Mouse (Mus musculus) thymus, postnatal 4 days (tissue): ENCODE results near the gene Tnfrsf26.
"Not testable (repeated sequence)": the region's sequence is repeated elsewhere in the genome, so short reads cannot be mapped to it uniquely, and the experiment has no call there.

ENCODE experiments used
- DNase-seq: peaks from one replicate; pipeline ENCODE4 v3.0.0; 2021

The Tnfrsf26 gene

GRCm38 (mm10) chr7:143628540-143628939, at the start of gene Tnfrsf26:
TSS of gene Tnfrsf26 (minus strand) at chr7:143628722.
- peak; percentile 27 for DNase-seq

DNA sequence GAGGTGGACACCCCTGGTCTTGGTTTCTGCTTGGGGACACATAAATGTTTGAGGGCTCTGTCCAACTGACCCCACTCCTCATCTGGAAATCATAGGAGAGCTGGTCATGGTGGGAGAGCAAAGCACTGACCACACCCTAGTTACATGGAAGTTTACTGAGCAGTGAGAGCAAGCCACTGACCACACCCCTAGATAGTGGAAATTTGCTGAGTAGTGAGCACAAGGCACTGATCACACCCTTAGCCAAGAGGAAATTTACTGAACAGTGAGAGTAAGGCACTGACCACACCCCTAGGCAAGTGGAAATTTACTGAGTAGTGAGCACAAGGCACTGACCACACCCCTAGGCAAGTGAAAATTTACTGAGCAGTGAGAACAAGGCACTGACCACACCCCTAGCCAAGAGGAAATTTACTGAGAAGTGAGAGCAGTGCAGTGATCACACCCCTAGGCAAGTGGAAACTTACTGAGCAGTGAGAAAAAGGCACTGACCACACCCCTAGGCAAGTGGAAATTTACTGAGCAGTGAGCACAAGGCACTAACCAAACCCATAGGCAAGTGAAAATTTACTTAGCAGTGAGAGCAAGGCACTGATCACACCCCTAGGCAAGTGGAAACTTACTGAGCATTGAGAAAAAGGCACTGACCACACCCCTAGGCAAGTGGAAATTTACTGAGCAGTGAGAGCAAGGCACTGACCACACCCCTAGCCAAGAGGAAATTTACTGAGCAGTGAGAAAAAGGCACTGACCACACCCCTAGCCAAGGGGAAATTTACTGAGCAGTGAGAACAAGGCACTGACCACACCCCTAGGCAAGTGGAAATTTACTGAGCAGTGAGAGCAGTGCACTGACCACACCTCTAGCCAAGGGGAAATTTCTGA, 38.1 kb upstream of the Tnfrsf26 start:
- no peak for DNase-seq

- no peak for DNase-seq
These were observed 34.9 kb upstream of the Tnfrsf26 start for GRCm38 (mm10) chr7:143663470-143663869.

- DNase-seq = no peak
These were observed 32.3 kb upstream of the Tnfrsf26 start for GRCm38 (mm10) chr7:143660797-143661196.

DNA sequence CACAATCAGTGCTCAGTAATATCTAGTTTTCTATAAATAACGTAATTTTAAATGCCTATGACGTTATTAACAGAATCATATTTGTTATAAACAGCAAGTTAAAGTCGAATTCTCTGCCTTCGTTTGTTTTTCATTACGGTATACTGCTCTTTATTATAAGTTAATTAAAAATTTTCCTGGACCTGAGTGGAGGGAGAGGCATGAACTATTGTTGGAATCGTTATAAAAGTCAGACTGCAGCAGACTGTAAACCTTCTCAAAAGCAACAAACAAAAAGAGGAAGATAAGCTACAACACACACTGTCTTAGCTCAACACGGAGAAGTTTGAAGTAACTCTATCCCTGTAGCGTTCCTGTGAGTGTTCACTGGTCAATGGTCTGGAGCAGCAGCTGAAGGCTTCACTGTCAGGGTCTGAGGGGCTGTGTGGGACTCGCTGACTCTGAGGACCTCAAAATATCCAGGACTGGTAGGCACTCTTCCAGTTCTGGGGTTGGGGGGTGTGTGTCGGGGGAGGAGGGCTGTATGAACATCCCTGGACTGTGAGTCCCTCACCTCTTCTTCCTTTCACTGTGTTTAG, 21.3 kb upstream of the Tnfrsf26 start:
- DNase-seq = not testable (repeated sequence)

GRCm38 (mm10) chr7:143649034-143649768, 20.7 kb upstream of the Tnfrsf26 start, which contains the start of gene Tnfrsf22:
TSS of gene Tnfrsf22 (minus strand) at chr7:143649661.
- DNase-seq = peak; percentile 82

GRCm38 (mm10) chr7:143643949-143644348, 15.4 kb upstream of the Tnfrsf26 start:
- DNase-seq = not testable (repeated sequence)

- DNase-seq = no peak
These were observed 8.2 kb upstream of the Tnfrsf26 start for GRCm38 (mm10) chr7:143636674-143637073.

GRCm38 (mm10) chr7:143631503-143631902, 3.0 kb upstream of the Tnfrsf26 start:
- no peak for DNase-seq

DNA sequence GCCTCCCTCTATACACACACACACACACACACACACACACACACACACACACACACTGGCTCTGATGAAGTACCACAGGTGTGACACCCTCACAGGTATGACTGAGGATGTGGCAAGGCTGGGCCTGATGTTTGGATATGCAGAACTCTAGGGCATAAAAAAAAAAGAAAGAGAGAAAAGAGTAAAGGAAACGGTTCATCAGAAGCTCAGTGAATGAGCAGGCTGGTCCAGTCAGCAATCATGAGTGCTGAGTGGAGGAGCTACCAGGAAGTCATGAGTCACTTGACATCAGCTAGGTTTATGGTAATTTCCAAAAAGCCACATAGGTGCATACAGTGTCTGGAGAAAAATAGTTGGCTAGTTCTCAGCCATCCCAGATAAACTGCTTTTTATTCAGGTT, 979 bp upstream of the Tnfrsf26 start:
- DNase-seq = no peak

DNA sequence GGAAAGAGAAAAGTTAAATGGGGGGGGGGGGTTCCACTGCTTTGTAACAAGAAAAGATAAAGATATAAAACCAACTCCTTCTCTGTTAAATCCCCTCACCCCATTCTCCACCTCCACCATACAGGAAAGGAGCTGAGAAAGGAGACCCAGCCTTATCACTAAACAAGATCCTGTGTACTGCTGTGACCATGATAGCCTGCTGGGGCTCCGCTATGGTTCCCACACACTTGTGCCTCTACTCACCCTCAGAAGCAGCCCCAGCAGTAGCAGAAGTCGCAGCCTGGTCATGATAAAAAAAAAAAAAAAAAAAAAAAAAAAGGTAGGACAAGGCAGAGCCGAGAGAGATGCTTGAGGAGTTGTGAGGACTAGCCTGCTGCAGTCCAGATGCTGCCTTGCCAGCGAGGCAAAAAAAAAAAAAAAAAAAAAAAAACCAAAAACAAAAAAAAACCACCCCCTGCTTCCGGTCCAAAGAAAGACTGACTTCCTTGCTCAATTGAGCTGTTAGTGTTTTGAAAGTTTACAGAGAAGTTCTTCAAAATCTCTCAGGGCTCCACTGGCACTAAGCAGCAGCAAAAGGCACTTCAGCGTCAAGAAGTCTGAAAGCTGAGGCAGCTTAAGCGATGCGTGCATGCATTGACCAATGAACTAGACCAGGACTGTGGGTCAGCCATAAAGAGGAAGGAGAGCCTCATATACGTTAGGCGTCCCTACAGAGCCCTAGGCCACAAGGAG, 801 bp downstream of the Tnfrsf26 start:
- DNase-seq = peak; percentile 37

DNA sequence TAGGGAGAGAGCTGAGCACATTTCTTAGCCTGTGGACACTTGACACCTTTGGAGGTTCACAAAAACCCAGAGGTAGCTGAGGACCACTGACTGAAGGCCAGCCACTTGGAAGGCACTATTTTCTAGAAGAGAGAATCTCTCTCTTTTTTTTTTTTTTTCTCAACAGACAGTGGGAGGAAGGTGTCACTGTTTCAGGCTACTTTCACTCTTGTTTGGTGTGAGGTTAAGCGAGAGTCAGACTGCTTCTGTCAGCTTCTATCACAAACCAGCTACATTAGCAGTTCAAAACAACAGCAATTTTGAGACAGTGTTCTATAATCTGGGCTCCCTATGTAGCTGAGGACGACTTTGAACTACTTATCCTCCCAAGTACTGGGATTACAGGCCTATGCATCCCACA, 2.3 kb downstream of the Tnfrsf26 start:
- DNase-seq = no peak

DNA sequence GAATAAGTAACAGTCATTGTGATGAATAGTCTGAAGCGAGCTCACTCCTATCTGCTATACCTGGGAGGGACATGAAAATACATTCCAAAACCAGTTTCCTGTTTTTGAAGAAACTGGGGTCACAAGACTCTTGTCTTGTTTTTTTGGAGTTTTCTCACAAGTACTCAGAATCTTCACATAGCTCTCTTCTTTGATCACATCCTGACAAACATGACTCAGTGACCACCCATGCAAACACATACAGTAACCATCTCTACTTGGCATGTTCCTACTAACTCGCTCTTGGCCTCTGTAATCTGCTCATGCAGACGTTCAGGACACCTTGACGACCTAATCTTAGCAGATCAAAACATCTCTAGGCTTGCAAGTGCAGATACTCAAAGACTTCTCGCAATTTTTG, 3.4 kb downstream of the Tnfrsf26 start:
- no peak for DNase-seq

DNA sequence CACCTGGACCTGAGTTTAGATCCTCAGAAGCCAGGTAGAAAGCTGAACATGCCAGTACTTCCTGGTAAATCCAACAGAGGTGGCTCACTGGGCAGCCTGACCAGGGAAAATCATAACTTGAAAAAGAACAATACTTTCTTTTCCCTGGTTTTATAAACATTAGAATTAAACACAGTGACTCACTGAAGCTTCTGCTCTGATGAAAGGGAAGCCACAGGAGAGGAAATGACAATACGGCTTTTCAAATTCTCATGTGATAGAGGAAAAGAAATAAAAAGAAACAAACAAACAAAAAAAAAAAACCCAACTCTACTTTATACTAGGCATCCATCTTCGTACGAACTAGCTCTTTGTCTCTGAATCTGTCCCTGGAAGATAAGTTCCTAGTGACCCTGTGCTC, 4.0 kb downstream of the Tnfrsf26 start:
- no peak for DNase-seq

GRCm38 (mm10) chr7:143620951-143621350, 7.6 kb downstream of the Tnfrsf26 start:
- DNase-seq = no peak

GRCm38 (mm10) chr7:143614404-143615135, 14.0 kb downstream of the Tnfrsf26 start:
- DNase-seq = no peak

- DNase-seq = peak; percentile 58
These were observed 16.3 kb downstream of the Tnfrsf26 start for GRCm38 (mm10) chr7:143612215-143612614.

- no peak for DNase-seq
These were observed 23.2 kb downstream of the Tnfrsf26 start for GRCm38 (mm10) chr7:143605321-143605720.

DNA sequence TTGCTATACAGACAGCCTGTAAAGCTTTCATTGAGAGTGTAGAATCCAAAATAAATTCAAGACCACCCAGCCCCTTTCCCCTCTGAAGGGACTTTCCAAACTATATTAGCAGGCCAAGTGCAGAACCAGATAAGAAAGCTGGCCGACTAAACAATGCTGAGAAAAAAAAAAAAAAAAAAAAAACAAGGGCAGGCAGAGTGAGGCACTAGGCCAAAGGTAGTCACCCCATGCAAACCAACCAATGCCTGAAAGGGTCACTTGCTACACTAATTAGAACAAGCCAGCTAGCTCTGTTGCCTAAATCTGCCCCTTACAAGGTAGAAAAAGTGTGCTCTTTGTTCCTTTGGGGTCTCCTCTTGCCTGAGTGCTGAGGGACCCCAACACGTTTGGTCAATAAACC, 23.6 kb downstream of the Tnfrsf26 start:
- DNase-seq = no peak

DNA sequence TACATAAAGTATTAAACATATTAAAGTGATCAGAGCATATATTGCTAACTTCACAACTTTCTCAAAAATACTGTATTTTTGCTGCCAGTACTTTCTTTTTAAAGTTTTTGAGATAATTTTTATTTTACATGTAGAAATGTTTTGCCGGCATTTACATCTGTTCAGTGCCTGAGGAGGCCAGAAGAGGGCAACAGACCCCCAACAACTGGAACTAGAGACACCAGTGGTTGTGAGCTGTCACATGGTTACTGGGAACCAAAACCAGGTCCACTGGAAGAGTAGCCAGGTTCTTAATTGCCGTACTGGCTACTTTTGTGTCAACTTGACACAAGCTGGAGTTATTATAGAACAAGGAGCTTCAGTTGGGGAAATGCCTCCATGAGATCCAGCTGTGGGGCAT, 26.8 kb downstream of the Tnfrsf26 start:
- no peak for DNase-seq

- no peak for DNase-seq
These were observed 28.2 kb downstream of the Tnfrsf26 start for GRCm38 (mm10) chr7:143600231-143600740.
